Mouse (Mus musculus): ENCODE results near the gene Ina.

- TF ChIP-seq POLR2A (IDR thresholded peaks at IDR 0.05; ENCODE audit: control insufficient read depth, low read depth, low read length) (peak; percentile 76), CTCF (IDR thresholded peaks at IDR 0.05; ENCODE audit: control insufficient read depth, insufficient read depth, insufficient replicate concordance, low read depth, low read length) (no peak)
Observed at GRCm38 (mm10) chr19:47050271-47051032, 36.0 kb downstream of the Ina start, which contains the start of gene Pcgf6.
